Mouse (Mus musculus) neural tube, embryonic 11.5 days (tissue): Measurements from ENCODE around the gene Sgce. TPM values are rescaled to one million over a fixed set of nuclear protein-coding genes. Genes with fewer than 3 reads are reported as not detected.

Source experiments
- ATAC-seq: fragments of 200-750 bp; cut with Nextera tagmentation; 2 replicates; pipeline ENCODE4 v1.8.0; 2017; ENCODE audit warnings: moderate number of reproducible peaks, mild to moderate bottlenecking, moderate TSS enrichment, moderate library complexity; ENCODE audit not compliant: insufficient read depth, low FRiP score, low TSS enrichment
- DNase-seq: peaks from one replicate; pipeline ENCODE4 v3.0.0-alpha.2; 2015; ENCODE audit warnings: low spot score
- H3K27ac ChIP-seq: fragments of 300-500 bp; sonication (generic); 2 replicates; pipeline ENCODE4 v1.5.1; 2014; ENCODE audit warnings: low read depth, mild to moderate bottlenecking, low read length
- H3K27me3 ChIP-seq: fragments of 300-500 bp; sonication (generic); 2 replicates; pipeline ENCODE4 v1.6.1; 2014; ENCODE audit warnings: mild to moderate bottlenecking, low read length, mixed read lengths; ENCODE audit not compliant: control insufficient read depth, insufficient read depth
- H3K36me3 ChIP-seq: fragments of 300-500 bp; sonication (generic); 2 replicates; pipeline ENCODE4 v1.6.1; 2014; ENCODE audit warnings: mild to moderate bottlenecking, low read length, moderate library complexity, mixed read lengths; ENCODE audit not compliant: control insufficient read depth, insufficient read depth
- H3K4me1 ChIP-seq: fragments of 300-500 bp; sonication (generic); 2 replicates; pipeline ENCODE4 v1.6.1; 2014; ENCODE audit warnings: low read length, mixed read lengths; ENCODE audit not compliant: control insufficient read depth, insufficient read depth
- H3K4me2 ChIP-seq: fragments of 300-500 bp; sonication (generic); 2 replicates; pipeline ENCODE4 v1.6.1; 2014; ENCODE audit warnings: low read depth, mild to moderate bottlenecking, moderate library complexity
- H3K4me3 ChIP-seq: fragments of 300-500 bp; sonication (generic); 2 replicates; pipeline ENCODE4 v1.5.1; 2014; ENCODE audit warnings: low read depth, low read length
- H3K9ac ChIP-seq: fragments of 300-500 bp; sonication (generic); 2 replicates; pipeline ENCODE4 v1.6.1; 2014; ENCODE audit warnings: mild to moderate bottlenecking, low read length
- H3K9me3 ChIP-seq: fragments of 300-500 bp; sonication (generic); 2 replicates; pipeline ENCODE4 v1.6.1; 2016; ENCODE audit warnings: low read length; ENCODE audit not compliant: control insufficient read depth
- WGBS: fragments of 180-500 bp; shearing (Covaris S2); extraction: QIAGEN DNeasy Blood & Tissue Kit; methylation state at CpG from one replicate; pipeline ENCODE4 v1.1.7; 2014; 5-methylcytosine and 5-hydroxymethylcytosine counted together
- polyA plus RNA-seq: library from polyadenylated mRNA; unstranded; fragments of >200 nt; fragmentation: Nextera tagmentation; extraction: Ambion mirVana; gene quantifications from 2 replicates; pipeline ENCODE4 v1.2.1, GENCODE M21; 2014

Gene Sgce
- polyA plus RNA-seq, 1 experiment from 2014 or later = 55.1 TPM

GRCm38 (mm10) chr6:4748506-4748961 lies 1.5 kb upstream of the Sgce start:
- peak overlapping the region; percentile 6; the same call in 1 of the 2 replicates for H3K9ac ChIP-seq
- no peak overlapping the region for H3K27ac ChIP-seq
- 0 out of 2 replicates have a peak, but pooled peaks have one; percentile 8 for ATAC-seq
- peak overlapping the region; percentile 63 for H3K4me2 ChIP-seq
- no peaks in the 10 kb centered on the region for H3K4me1 ChIP-seq
- peak; percentile 61 for DNase-seq
- H3K27me3 ChIP-seq = no peaks in the 10 kb centered on the region
- H3K4me3 ChIP-seq = peak overlapping the region; percentile 54
- peaks cover 7% of the 10 kb centered on the region; the same call in 1 of the 2 replicates for H3K9me3 ChIP-seq
- WGBS = 52% methylated on average over 15 of the region's 15 CpGs
- no peaks in the 10 kb centered on the region for H3K36me3 ChIP-seq

DNA sequence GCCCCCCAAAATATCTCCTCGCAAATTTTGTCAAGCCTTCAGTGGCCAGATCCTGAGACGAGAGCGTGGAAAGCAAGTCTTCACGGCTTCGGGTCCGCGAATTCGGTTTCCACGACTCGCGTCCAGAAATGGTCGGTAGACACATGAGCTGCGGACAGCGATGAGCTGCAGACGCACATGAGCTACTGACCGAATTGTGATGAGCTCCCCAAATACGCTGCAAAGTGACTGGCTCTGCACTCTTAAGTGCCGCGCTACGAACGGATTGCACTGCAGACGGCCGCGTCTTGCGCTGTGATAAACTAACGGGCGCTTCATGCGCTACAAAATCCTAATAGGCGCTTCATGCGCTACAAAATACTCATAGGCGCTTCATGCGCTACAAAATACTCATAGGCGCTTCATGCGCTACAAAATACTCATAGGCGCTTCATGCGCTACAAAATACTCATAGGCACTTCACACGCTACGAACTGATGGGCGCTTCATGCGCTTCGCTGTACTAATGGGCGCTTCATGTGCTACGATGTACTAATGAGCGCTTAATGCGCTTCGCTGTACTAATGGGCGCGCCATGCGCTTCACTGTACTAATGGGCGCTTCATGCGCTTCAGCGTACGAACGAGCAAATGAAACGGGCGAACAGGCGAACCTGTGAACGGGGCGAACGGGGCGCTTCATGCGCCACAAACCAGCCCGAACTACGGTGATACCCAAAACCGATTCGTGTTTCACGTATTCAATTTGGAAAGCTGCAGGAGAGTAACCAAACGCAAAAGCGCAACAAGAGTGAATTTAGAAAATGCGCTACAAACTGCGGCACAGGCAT lies 884 bp upstream of the Sgce start:
- no peaks in the 10 kb centered on the region for H3K4me1 ChIP-seq
- 47% methylated on average over 71 of the region's 71 CpGs for WGBS
- peak overlapping the region; percentile 44 for H3K9ac ChIP-seq
- DNase-seq (peak; percentile 78), ATAC-seq (0 out of 2 replicates have a peak, but pooled peaks have one; percentile 15)
- H3K9me3 ChIP-seq = peaks cover 7% of the 10 kb centered on the region; the same call in 1 of the 2 replicates
- no peaks in the 10 kb centered on the region for H3K36me3 ChIP-seq
- no peaks in the 10 kb centered on the region for H3K27me3 ChIP-seq
- peak overlapping the region; percentile 39; the same call in 1 of the 2 replicates for H3K27ac ChIP-seq
- peak overlapping the region; percentile 63 for H3K4me2 ChIP-seq
- H3K4me3 ChIP-seq = peak overlapping the region; percentile 54

GRCm38 (mm10) chr6:4746036-4746695 lies 841 bp downstream of the Sgce start:
- peak overlapping the region; percentile 77 for H3K27ac ChIP-seq
- peak; percentile 33 for DNase-seq
- H3K36me3 ChIP-seq = no peaks in the 10 kb centered on the region
- no peaks in the 10 kb centered on the region for H3K27me3 ChIP-seq
- peak overlapping the region; percentile 54 for H3K4me3 ChIP-seq
- H3K9ac ChIP-seq = peak overlapping the region; percentile 76
- peaks cover 7% of the 10 kb centered on the region; the same call in 1 of the 2 replicates for H3K9me3 ChIP-seq
- no peak for ATAC-seq
- no peaks in the 10 kb centered on the region for H3K4me1 ChIP-seq
- peak overlapping the region; percentile 63 for H3K4me2 ChIP-seq
- 51% methylated on average over 22 of the region's 22 CpGs for WGBS

GRCm38 (mm10) chr6:4740511-4740910 lies 6.5 kb downstream of the Sgce start:
- Histone ChIP-seq H3K36me3 (no peaks in the 10 kb centered on the region), H3K4me3 (no peak overlapping the region), H3K4me1 (peaks cover 17% of the 10 kb centered on the region), H3K4me2 (no peak overlapping the region), H3K27me3 (no peaks in the 10 kb centered on the region), H3K9ac (no peak overlapping the region), H3K9me3 (no peaks in the 10 kb centered on the region), H3K27ac (no peak overlapping the region)
- WGBS = 31% methylated on average over 6 of the region's 6 CpGs
- DNase-seq (peak; percentile 23), ATAC-seq (no peak)

DNA sequence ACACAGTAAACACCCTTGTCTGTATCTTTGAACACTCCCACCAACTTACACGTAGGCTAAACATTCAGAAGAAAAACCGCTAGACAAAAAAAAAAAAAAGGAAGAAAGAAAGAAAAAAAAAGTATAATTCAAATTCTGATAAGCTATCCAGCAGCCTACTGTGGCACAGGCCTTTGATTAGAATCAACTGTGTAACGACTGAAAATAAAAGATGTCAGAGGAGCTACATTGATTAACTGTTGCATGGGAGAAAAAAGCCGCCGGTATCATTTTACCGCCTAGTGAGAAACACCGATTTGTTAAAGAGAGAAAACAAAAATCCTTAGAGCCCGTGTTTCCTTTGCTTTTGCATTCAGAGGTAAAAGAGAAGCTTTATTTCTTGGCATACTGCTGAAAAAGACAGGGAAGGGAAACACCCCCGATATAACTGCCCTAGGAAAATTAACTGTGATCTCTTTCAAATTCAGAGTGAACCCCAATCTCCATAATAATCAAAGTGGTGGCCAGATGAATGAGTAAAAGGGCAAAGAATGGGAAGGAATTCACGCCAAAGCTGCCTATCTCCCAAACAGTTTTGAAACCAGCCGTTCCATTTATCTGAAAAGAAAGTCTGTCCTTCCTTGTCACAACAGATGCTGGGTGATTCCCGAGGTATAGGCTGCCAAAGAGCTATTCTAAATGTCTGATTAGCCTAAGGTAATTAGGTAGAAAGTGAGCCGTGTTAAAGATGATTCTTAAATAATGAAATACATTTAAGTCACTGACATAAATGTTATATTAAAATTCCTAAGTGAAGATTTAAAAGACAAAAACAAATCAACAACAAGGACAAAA lies 7.3 kb downstream of the Sgce start:
- H3K4me3 ChIP-seq = no peak overlapping the region
- H3K4me1 ChIP-seq = peaks cover 17% of the 10 kb centered on the region
- ATAC-seq = no peak
- no peak overlapping the region for H3K27ac ChIP-seq
- H3K9ac ChIP-seq = no peak overlapping the region
- H3K4me2 ChIP-seq = no peak overlapping the region
- no peaks in the 10 kb centered on the region for H3K9me3 ChIP-seq
- DNase-seq = no peak
- no peaks in the 10 kb centered on the region for H3K36me3 ChIP-seq
- no peaks in the 10 kb centered on the region for H3K27me3 ChIP-seq
- 6% methylated on average over 13 of the region's 13 CpGs for WGBS

DNA sequence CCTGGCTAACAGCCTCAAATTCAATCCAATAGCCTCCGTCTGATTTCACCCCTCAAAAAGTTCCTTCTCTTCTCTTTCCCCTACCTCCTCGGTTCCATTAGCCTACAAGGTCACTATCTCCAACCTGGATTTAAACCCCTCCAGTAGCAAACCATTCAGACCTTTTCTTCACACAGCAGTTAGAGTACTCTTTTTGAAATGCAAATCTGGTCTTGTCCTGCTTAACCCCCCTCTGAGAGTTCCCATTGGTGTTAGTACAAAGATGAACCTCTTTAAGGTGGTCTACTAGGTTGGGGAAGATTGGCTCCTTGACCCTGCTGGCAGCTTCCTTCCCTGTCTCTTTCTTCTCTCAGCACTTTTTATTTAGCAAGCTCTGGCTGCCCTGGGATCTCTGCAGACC lies 8.3 kb downstream of the Sgce start:
- H3K27ac ChIP-seq = no peak overlapping the region
- WGBS = 10% methylated on average over 2 of the region's 2 CpGs
- ATAC-seq (no peak), DNase-seq (no peak)
- H3K4me1 ChIP-seq = peaks cover 17% of the 10 kb centered on the region
- no peaks in the 10 kb centered on the region for H3K27me3 ChIP-seq
- H3K9me3 ChIP-seq = no peaks in the 10 kb centered on the region
- no peak overlapping the region for H3K9ac ChIP-seq
- no peaks in the 10 kb centered on the region for H3K36me3 ChIP-seq
- H3K4me2 ChIP-seq = no peak overlapping the region
- H3K4me3 ChIP-seq = no peak overlapping the region

GRCm38 (mm10) chr6:4738034-4738629 lies 8.9 kb downstream of the Sgce start:
- no peak overlapping the region; the same call in 1 of the 2 replicates for H3K4me2 ChIP-seq
- peaks cover 18% of the 10 kb centered on the region for H3K4me1 ChIP-seq
- H3K27ac ChIP-seq = no peak overlapping the region
- WGBS = 34% methylated on average over 11 of the region's 11 CpGs
- no peak overlapping the region for H3K4me3 ChIP-seq
- no peaks in the 10 kb centered on the region for H3K9me3 ChIP-seq
- H3K27me3 ChIP-seq = no peaks in the 10 kb centered on the region
- H3K36me3 ChIP-seq = no peaks in the 10 kb centered on the region
- DNase-seq = no peak
- no peak overlapping the region for H3K9ac ChIP-seq
- ATAC-seq = peak; percentile 21; the same call in 1 of the 2 replicates

- Histone ChIP-seq H3K9me3 (no peaks in the 10 kb centered on the region), H3K9ac (no peak overlapping the region), H3K27me3 (no peaks in the 10 kb centered on the region), H3K4me2 (no peak overlapping the region), H3K36me3 (no peaks in the 10 kb centered on the region), H3K4me1 (peaks cover 24% of the 10 kb centered on the region), H3K27ac (no peak overlapping the region), H3K4me3 (no peak overlapping the region)
- DNase-seq (no peak), ATAC-seq (no peak)
- 86% methylated on average over 9 of the region's 9 CpGs for WGBS
These were observed 10.6 kb downstream of the Sgce start for GRCm38 (mm10) chr6:4736372-4736771.
